Mouse (Mus musculus): ENCODE results near the gene Abhd4. TPM values are rescaled to one million over a fixed set of nuclear protein-coding genes. Genes with fewer than 3 reads are reported as not detected.

The Abhd4 gene
- polyA plus RNA-seq, 1 experiment, result 23.6 TPM

DNA sequence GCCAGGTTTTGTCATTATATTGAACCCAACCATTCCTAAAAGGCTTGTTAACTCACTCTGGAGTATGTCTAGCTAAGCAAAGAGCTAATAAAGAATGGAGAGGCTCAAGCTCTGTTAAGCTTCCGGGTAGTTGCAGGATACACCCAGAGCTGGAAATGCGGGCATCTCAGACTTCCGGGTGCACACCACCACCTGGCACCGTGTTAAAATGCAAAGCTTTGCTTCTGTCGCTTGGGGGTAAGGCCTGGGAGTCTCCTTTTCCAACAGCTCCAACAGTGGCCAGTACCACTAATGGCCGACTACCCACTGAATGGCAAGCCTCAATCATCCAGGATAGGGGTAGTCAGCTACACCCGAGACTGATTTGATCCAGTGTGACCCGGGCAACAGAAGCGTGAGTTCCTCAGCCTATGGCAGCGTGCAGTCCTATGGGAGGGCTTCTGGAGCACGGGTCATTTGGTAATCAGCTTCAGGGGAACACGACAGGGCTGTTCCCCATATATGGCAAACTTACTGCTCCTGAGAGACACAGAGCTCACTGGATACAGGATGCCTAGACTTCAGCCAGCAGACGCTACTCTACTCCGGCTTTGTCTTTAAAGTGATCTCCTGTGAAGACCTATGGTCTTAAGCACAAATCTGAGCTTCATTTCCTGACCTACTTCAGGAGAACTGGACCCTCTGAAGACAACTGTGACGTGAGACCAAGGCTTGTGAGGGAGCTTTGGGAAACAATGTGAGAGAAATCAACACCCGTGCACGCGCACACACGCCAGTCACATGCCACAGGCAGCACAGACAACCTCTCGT lies 19.6 kb upstream of the Abhd4 start:
- no peaks in the 10 kb centered on the region for H3K27me3 ChIP-seq (ENCODE audit: control insufficient read depth, insufficient read depth, low read length)

DNA sequence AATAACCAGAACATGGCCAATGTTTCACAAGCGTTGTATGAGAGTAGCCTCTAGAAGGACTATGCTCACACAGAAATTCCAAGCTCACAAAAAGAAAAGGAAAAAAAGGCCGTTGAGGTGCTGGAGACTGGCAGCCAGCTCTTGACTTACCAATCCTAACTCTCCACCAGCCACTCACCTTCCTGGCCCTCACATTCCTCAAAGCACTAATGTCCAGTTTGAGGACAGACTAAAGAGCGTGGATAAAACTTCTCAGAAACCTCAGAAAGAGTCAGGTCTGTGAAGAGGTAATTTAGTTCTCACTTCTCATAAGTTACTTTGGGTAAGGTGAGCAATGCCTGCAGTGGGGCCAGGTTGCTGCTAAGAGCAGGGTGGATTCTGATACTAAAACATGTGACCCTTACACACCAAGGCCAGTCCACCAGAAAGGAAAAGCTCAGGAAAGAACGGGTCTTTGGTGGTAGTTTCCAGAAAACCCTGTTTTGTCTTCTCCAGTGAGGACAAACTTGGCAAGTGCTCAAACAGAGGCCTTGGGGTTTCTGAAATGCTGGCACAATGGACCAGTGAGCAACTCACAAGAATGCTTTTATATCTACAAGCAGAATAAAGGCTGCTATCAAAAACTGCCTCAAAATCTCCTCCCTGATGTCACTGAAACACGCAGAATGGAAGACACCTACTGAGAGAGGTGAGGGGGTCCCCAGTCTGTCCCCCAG lies 18.0 kb upstream of the Abhd4 start:
- peak overlapping the region; percentile 48 for H3K27ac ChIP-seq (ENCODE audit: control insufficient read depth, insufficient read depth, low read length)
- TF ChIP-seq CTCF (IDR thresholded peaks at IDR 0.05; ENCODE audit: borderline replicate concordance, control insufficient read depth, extremely low read depth, insufficient read depth, low read length, poor library complexity) (no peak), POLR2A (IDR thresholded peaks at IDR 0.05; ENCODE audit: control insufficient read depth, extremely low read depth, insufficient read depth, low read length, poor library complexity) (no peak)
- DNase-seq, result no peak
- H3K4me1 ChIP-seq (replicated peaks; ENCODE audit: control insufficient read depth, insufficient read depth, low read length), result peaks cover 64% of the 10 kb centered on the region
- peaks cover 12% of the 10 kb centered on the region for H3K36me3 ChIP-seq (ENCODE audit: control insufficient read depth, insufficient read depth, low read length)
- no peak overlapping the region for H3K4me3 ChIP-seq (ENCODE audit: control insufficient read depth, insufficient read depth, low read length)
- no peaks in the 10 kb centered on the region for H3K27me3 ChIP-seq (ENCODE audit: control insufficient read depth, insufficient read depth, low read length)
- 96% methylated on average over 5 of the region's 5 CpGs for WGBS

More for the DNA sequence above, 19.6 kb upstream of the Abhd4 start:
- DNase-seq, result no peak
- 0 out of 2 replicates have a peak, but pooled peaks cover 5% of the 10 kb centered on the region for H3K36me3 ChIP-seq (ENCODE audit: control insufficient read depth, insufficient read depth, low read length)
- 92% methylated on average over 20 of the region's 20 CpGs for WGBS
- no peak overlapping the region for H3K4me3 ChIP-seq (ENCODE audit: control insufficient read depth, insufficient read depth, low read length)
- H3K4me1 ChIP-seq (replicated peaks; ENCODE audit: control insufficient read depth, insufficient read depth, low read length), result peaks cover 75% of the 10 kb centered on the region
- peak overlapping the region; percentile 93 for H3K27ac ChIP-seq (ENCODE audit: control insufficient read depth, insufficient read depth, low read length)
- TF ChIP-seq POLR2A (IDR thresholded peaks at IDR 0.05; ENCODE audit: control insufficient read depth, extremely low read depth, insufficient read depth, low read length, poor library complexity) (no peak), CTCF (IDR thresholded peaks at IDR 0.05; ENCODE audit: borderline replicate concordance, control insufficient read depth, extremely low read depth, insufficient read depth, low read length, poor library complexity) (no peak; the same call in 1 of the 2 replicates)

DNA sequence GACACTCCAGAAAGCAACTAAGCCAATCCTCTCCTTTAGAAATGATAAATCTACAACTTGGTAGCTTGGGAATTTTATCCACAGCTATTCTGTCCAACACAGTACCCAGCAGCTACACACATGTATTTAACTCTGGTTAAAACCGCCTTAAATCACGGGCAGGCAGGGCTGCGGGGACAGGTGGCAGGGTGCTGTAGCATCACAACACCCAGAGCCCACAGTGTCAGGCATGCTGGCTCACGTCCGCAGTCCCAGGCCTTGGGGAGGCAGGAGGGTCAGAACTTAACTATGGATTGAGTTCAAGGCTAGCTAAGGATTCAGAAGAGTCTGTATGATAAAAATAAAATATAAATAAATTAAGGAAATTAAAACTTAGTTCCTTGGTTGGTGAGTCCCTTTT lies 17.1 kb upstream of the Abhd4 start:
- Histone ChIP-seq H3K36me3 (ENCODE audit: control insufficient read depth, insufficient read depth, low read length) (peaks cover 21% of the 10 kb centered on the region), H3K4me3 (ENCODE audit: control insufficient read depth, insufficient read depth, low read length) (no peak overlapping the region), H3K27ac (ENCODE audit: control insufficient read depth, insufficient read depth, low read length) (peak overlapping the region; percentile 56; the same call in 1 of the 2 replicates), H3K4me1 (replicated peaks; ENCODE audit: control insufficient read depth, insufficient read depth, low read length) (peaks cover 56% of the 10 kb centered on the region), H3K27me3 (ENCODE audit: control insufficient read depth, insufficient read depth, low read length) (no peaks in the 10 kb centered on the region)
- WGBS, result 81% methylated on average over 5 of the region's 5 CpGs
- no peak for TF ChIP-seq CTCF (IDR thresholded peaks at IDR 0.05; ENCODE audit: borderline replicate concordance, control insufficient read depth, extremely low read depth, insufficient read depth, low read length, poor library complexity)
- no peak for TF ChIP-seq POLR2A (IDR thresholded peaks at IDR 0.05; ENCODE audit: control insufficient read depth, extremely low read depth, insufficient read depth, low read length, poor library complexity)
- DNase-seq, result no peak

DNA sequence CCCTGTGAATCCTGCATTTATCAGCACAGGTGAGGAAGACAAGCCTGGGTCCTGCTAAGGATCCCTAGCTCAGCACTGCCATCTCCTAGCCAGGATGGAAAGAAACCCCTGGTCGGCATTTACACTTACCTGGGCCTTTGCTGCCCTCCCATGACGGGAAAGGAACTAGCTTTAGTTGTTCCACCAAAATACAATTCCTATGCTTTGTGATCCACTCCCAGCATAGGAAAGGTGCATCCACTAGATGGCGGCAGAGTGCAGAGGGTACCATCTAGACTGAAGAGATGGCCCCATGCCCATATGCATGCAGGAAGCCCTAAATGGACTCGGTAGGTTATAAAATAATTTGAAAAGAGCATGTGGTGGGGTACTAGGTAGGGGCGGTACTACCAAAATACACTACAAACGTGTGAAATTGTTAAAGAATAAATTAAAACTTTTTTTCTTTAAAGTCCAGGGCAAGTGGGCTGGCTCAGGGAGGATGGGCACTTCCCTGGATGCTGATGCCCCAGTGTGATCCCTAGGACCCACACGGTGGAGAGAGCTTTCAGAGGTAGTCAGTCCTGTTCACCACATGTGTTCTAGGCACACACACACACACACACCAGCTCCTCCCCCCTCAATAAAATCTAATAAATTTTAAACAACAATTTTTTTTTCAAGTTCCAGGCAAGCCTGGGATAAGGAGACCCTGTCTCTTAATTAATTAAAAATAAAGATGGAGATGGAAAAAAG lies 14.8 kb upstream of the Abhd4 start:
- Histone ChIP-seq H3K4me3 (ENCODE audit: control insufficient read depth, insufficient read depth, low read length) (no peak overlapping the region), H3K36me3 (ENCODE audit: control insufficient read depth, insufficient read depth, low read length) (peaks cover 30% of the 10 kb centered on the region), H3K4me1 (replicated peaks; ENCODE audit: control insufficient read depth, insufficient read depth, low read length) (peaks cover 38% of the 10 kb centered on the region), H3K27ac (ENCODE audit: control insufficient read depth, insufficient read depth, low read length) (peak overlapping the region; percentile 76), H3K27me3 (ENCODE audit: control insufficient read depth, insufficient read depth, low read length) (no peaks in the 10 kb centered on the region)
- DNase-seq, result peak; percentile 96
- no peak for TF ChIP-seq CTCF (IDR thresholded peaks at IDR 0.05; ENCODE audit: borderline replicate concordance, control insufficient read depth, extremely low read depth, insufficient read depth, low read length, poor library complexity)
- TF ChIP-seq POLR2A (IDR thresholded peaks at IDR 0.05; ENCODE audit: control insufficient read depth, extremely low read depth, insufficient read depth, low read length, poor library complexity), result no peak
- WGBS, result 26% methylated on average over 7 of the region's 7 CpGs

DNA sequence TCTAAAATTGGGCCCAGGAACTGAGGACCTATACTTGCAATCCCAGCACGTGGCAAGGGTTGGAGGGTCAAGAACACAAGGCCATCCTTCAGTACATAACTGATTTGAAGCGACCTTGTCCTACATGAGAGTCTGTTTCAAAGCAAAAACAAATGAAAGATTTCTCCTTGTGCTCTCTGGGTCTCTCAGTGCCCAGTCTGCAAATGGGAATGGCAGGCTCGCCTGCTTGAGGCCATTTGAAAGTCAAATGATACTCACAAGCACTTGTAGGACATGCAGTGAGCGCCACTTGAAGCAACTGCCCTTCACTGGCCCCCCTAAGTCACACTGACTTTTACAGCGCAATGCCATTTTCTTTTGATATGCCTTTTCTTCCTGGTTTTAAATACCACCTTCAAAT lies 13.4 kb upstream of the Abhd4 start:
- DNase-seq, result no peak
- H3K27me3 ChIP-seq (ENCODE audit: control insufficient read depth, insufficient read depth, low read length), result no peaks in the 10 kb centered on the region
- no peak overlapping the region for H3K4me3 ChIP-seq (ENCODE audit: control insufficient read depth, insufficient read depth, low read length)
- H3K36me3 ChIP-seq (ENCODE audit: control insufficient read depth, insufficient read depth, low read length), result peaks cover 28% of the 10 kb centered on the region
- WGBS, result 96% methylated on average over 5 of the region's 5 CpGs
- H3K27ac ChIP-seq (ENCODE audit: control insufficient read depth, insufficient read depth, low read length), result no peak overlapping the region
- peaks cover 24% of the 10 kb centered on the region for H3K4me1 ChIP-seq (replicated peaks; ENCODE audit: control insufficient read depth, insufficient read depth, low read length)
- TF ChIP-seq CTCF (IDR thresholded peaks at IDR 0.05; ENCODE audit: borderline replicate concordance, control insufficient read depth, extremely low read depth, insufficient read depth, low read length, poor library complexity) (no peak), POLR2A (IDR thresholded peaks at IDR 0.05; ENCODE audit: control insufficient read depth, extremely low read depth, insufficient read depth, low read length, poor library complexity) (no peak)

DNA sequence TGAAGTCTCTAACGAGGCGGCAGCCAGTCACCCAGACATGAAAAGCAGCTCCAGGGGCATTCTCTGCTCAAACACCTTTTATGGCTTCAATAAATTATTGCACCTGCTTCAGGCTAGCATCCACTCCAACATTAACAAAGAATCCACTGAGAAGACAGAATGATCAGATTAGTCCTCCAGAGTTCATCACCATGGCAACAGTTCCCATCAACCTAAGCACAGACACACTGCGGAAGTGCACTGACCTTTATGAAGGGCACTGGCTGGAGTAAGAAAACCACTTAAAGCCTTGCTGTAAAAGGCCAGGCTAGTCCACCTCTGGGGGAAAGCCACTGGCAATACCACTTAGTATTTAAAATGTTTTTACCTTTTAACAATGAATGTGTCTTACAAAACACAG lies 9.8 kb upstream of the Abhd4 start:
- Histone ChIP-seq H3K36me3 (ENCODE audit: control insufficient read depth, insufficient read depth, low read length) (peaks cover 30% of the 10 kb centered on the region), H3K4me3 (ENCODE audit: control insufficient read depth, insufficient read depth, low read length) (no peak overlapping the region), H3K27me3 (ENCODE audit: control insufficient read depth, insufficient read depth, low read length) (no peaks in the 10 kb centered on the region), H3K27ac (ENCODE audit: control insufficient read depth, insufficient read depth, low read length) (no peak overlapping the region), H3K4me1 (replicated peaks; ENCODE audit: control insufficient read depth, insufficient read depth, low read length) (no peaks in the 10 kb centered on the region)
- 94% methylated on average over 3 of the region's 3 CpGs for WGBS
- no peak for TF ChIP-seq CTCF (IDR thresholded peaks at IDR 0.05; ENCODE audit: borderline replicate concordance, control insufficient read depth, extremely low read depth, insufficient read depth, low read length, poor library complexity)
- TF ChIP-seq POLR2A (IDR thresholded peaks at IDR 0.05; ENCODE audit: control insufficient read depth, extremely low read depth, insufficient read depth, low read length, poor library complexity), result no peak
- no peak for DNase-seq

Data from thymus, adult 2 months (tissue).